Mouse (Mus musculus) ES-Bruce4 (cell line): Measurements from ENCODE around the gene Gm9821. TPM values are rescaled to one million over a fixed set of nuclear protein-coding genes. Genes with fewer than 3 reads are reported as not detected.

Experiments
- H3K27ac ChIP-seq: 2 replicates; pipeline ENCODE4 v1.5.1; 2012; ENCODE audit warnings: low read length, inconsistent platforms; ENCODE audit not compliant: insufficient read depth
- H3K27me3 ChIP-seq: 2 replicates; pipeline ENCODE4 v1.6.1; 2012; ENCODE audit warnings: mild to moderate bottlenecking, low read length, inconsistent platforms; ENCODE audit not compliant: control insufficient read depth, poor library complexity, insufficient read depth, severe bottlenecking
- H3K36me3 ChIP-seq: 2 replicates; pipeline ENCODE4 v1.6.1; 2012; ENCODE audit warnings: inconsistent platforms, mild to moderate bottlenecking, low read length, moderate library complexity; ENCODE audit not compliant: control insufficient read depth, poor library complexity, insufficient read depth, severe bottlenecking
- H3K4me1 ChIP-seq: one replicate; pipeline ENCODE4 v1.8.1; 2011; ENCODE audit warnings: low read length; ENCODE audit not compliant: control insufficient read depth, insufficient read depth
- H3K4me3 ChIP-seq: 2 replicates; pipeline ENCODE4 v1.5.1; 2011; ENCODE audit warnings: low read depth, mild to moderate bottlenecking, low read length
- H3K9ac ChIP-seq: 2 replicates; pipeline ENCODE4 v1.6.1; 2012; ENCODE audit warnings: low read depth, mild to moderate bottlenecking, inconsistent platforms; ENCODE audit not compliant: poor library complexity, severe bottlenecking
- H3K9me3 ChIP-seq: replicated peaks from 2 replicates; pipeline ENCODE4 v1.6.1; 2012; ENCODE audit warnings: mild to moderate bottlenecking, low read length, inconsistent platforms; ENCODE audit not compliant: control insufficient read depth, poor library complexity, insufficient read depth, severe bottlenecking
- CTCF ChIP-seq: IDR thresholded peaks from one replicate; pipeline ENCODE4 v1.8.1; 2011; ENCODE audit warnings: low read depth, low read length
- EP300 ChIP-seq: IDR thresholded peaks from 2 replicates; pipeline ENCODE4 v1.6.1; 2011; ENCODE audit warnings: low read depth, low read length; ENCODE audit not compliant: insufficient read depth
- POLR2A ChIP-seq: IDR thresholded peaks from one replicate; pipeline ENCODE4 v1.8.1; 2011; ENCODE audit warnings: low read length; ENCODE audit not compliant: insufficient read depth
- polyA plus RNA-seq: library from polyadenylated mRNA; stranded (reverse); fragments of >200 nt; gene quantifications from 2 replicates; pipeline ENCODE4 v1.2.4, GENCODE M21; 2011; ENCODE audit warnings: low read depth; ENCODE audit not compliant: missing spikeins, insufficient read depth, insufficient read length

Gm9821 gene
- polyA plus RNA-seq, 1 experiment = not detected

DNA sequence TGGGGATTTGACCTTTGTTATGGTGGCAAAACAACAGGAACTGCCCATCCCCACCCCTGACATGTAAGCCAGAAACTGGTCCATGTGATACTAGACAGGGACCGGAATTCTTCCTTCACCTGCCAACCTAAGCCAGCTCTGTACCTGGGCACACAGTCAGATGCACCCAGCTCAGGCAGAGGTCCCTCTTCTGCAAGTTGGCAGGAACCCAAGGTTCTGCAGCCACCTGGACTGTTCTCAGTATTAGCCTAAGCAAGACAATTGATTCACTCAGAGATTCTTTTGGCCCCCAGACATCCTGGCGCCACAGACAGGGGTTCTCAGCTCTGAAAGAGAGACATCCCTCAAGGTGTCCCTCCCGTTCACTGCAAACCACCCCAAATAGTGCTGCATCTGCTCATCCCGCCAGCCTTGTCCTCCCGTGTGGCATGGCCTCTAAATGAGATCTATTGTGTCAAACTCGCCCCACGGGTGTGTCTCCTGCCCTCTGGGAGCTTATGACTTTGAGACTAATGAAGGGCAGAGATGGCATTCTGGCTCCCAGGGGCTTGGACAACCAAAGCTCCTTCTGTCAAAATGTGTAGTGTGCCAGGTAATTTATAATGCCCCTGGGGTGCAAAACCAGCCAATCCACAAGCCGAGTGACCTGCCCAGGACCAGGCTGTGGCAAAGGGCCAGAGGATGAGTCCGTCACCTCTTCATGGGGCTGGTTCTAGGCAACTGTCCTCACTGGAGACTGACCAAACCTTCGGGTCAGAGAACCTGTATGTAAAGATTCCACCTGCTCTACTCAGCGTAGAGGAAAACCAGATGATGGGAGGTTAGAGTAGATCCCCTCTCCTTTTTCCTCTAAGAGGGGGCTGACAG lies 14.3 kb downstream of the Gm9821 start:
- TF ChIP-seq POLR2A (no peak), EP300 (no peak), CTCF (no peak)
- no peak overlapping the region for H3K9ac ChIP-seq
- no peaks in the 10 kb centered on the region for H3K27me3 ChIP-seq

DNA sequence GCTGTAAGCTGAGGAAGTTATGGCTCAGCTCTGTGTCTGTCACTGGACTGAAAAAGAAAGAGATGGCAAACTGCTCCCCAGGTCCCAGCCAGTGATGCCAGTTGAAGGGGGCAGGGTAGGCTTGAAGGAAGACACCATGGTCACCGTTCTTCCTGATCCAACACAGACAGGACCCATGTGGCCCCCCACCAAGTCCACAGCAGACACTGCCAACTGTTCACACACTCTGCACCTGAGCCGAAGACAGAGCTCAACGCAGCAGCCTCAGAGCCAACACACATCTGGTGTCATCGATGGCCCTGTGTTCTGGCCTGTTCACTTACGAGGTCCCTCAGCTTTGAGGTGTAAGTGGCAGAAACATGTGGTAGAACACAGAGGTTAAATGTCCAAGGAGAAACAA lies 15.0 kb downstream of the Gm9821 start:
- Histone ChIP-seq H3K36me3 (no peaks in the 10 kb centered on the region), H3K9me3 (no peaks in the 10 kb centered on the region), H3K4me1 (peaks cover 11% of the 10 kb centered on the region), H3K27me3 (no peaks in the 10 kb centered on the region), H3K4me3 (no peak overlapping the region), H3K9ac (no peak overlapping the region), H3K27ac (no peak overlapping the region)
- TF ChIP-seq EP300 = no peak
- no peak for TF ChIP-seq CTCF
- TF ChIP-seq POLR2A = no peak

More for the DNA sequence above, 14.3 kb downstream of the Gm9821 start:
- no peak overlapping the region for H3K27ac ChIP-seq
- no peak overlapping the region for H3K4me3 ChIP-seq
- no peaks in the 10 kb centered on the region for H3K36me3 ChIP-seq
- H3K9me3 ChIP-seq = no peaks in the 10 kb centered on the region
- peaks cover 11% of the 10 kb centered on the region for H3K4me1 ChIP-seq

DNA sequence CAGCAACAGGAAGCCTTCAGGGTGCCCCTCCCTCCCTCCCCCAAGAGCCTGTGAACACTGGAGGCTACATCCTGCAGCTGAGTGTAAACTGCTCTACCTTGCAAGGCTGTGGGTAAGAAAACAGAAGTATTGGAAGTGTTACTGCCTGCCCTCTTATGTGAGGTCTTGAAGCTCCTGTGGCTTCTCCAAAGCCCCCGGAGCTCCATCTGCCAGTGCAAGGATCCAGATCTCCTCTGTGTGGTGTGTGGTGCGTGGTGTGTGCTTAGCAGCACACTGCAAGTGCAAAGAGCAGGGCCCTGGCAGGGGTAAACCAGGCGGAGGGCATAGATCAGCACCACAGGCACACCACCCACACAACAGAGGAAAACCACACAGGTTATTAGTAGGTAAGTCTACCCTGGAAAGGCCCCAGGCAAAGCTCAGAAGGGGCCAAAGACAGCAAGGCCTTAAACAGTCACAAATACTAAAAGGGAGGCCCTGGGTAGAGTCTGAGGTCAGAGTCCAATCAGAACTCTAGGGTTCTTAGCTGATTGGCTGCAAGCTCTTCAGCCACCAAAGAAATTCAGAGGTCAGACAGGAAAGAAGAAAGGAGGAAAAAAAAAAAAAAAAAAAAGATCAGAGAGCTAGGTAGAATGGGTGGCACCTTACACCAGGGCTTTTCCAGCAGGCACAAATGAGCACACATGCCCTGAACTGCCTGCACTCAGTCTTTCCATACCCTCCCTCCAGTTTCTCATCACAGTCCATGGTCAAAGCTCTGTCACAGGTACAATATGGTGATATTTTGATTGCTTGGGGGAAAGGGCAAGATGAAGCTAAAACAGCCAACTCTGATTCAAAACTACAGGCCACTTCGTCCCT lies 16.6 kb downstream of the Gm9821 start:
- Histone ChIP-seq H3K27ac (no peak overlapping the region), H3K9me3 (no peaks in the 10 kb centered on the region), H3K4me3 (peak overlapping the region; percentile 71; the same call in 1 of the 2 replicates), H3K9ac (peak overlapping the region; percentile 73), H3K4me1 (peaks cover 13% of the 10 kb centered on the region), H3K36me3 (no peaks in the 10 kb centered on the region), H3K27me3 (no peaks in the 10 kb centered on the region)
- no peak for TF ChIP-seq POLR2A
- TF ChIP-seq EP300 = no peak
- no peak for TF ChIP-seq CTCF

- Histone ChIP-seq H3K27me3 (no peaks in the 10 kb centered on the region), H3K4me1 (peaks cover 13% of the 10 kb centered on the region), H3K4me3 (peak overlapping the region; percentile 71), H3K36me3 (no peaks in the 10 kb centered on the region), H3K9ac (peak overlapping the region; percentile 73), H3K27ac (no peak overlapping the region), H3K9me3 (no peaks in the 10 kb centered on the region)
- no peak for TF ChIP-seq EP300
- no peak for TF ChIP-seq CTCF
- no peak for TF ChIP-seq POLR2A
These were observed 17.4 kb downstream of the Gm9821 start for GRCm38 (mm10) chr2:91962864-91963401.

- Histone ChIP-seq H3K36me3 (no peaks in the 10 kb centered on the region), H3K27me3 (no peaks in the 10 kb centered on the region), H3K4me3 (peak overlapping the region; percentile 71), H3K4me1 (peaks cover 13% of the 10 kb centered on the region), H3K9ac (peak overlapping the region; percentile 73), H3K9me3 (no peaks in the 10 kb centered on the region), H3K27ac (no peak overlapping the region)
- TF ChIP-seq CTCF = peak; percentile 81
- TF ChIP-seq POLR2A = no peak
These were observed 18.0 kb downstream of the Gm9821 start for GRCm38 (mm10) chr2:91963443-91963932.
